Mouse (Mus musculus) mature B cell (primary cell): ENCODE measurements around the gene Tom1.

Source experiments
- in situ Hi-C: fragments of 300-500 bp; cut with MboI; formaldehyde crosslinking; loops from 2 replicates; pipeline ENCODE4 v1.14.3; 2019

The Tom1 gene

DNA sequence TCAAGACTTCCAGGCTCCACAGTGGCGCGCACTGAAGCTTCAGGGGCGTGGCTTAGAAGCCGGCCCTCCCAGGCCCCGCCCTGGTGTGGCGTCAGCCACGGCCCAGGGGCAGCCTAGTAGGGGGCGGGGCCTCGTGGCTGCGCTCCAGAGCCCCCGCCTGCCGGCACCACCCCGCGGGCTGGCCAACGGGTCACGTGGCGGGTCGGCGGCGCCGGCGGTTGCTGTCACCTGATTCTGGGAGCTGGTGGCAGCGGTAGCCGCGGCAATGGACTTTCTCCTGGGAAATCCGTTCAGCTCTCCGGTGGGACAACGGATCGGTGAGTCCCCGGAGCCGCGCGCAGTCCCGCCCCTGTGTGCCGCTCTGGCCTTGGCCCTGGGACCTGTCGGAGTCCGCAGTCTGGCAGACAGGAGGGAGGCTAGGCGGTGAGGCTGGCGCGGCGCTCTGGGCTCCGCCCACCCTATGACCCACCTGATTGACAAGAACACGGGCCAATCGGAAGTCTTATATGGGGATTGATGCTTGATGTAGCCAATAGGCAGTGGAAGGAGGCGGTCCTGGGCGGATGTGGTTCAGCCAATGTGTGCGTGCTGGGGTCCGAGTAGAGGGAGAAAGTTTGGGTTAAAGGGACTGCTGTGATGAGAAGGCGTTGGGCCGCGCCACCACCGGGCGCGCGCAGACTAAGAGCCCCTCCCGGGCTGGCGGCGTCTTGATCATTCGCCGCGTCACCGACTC, at the start of gene Tom1:
Gene Tom1, plus strand, starts transcription at position 195 of the 733 bp plus-strand sequence.
- in situ Hi-C loops: no loop called here

DNA sequence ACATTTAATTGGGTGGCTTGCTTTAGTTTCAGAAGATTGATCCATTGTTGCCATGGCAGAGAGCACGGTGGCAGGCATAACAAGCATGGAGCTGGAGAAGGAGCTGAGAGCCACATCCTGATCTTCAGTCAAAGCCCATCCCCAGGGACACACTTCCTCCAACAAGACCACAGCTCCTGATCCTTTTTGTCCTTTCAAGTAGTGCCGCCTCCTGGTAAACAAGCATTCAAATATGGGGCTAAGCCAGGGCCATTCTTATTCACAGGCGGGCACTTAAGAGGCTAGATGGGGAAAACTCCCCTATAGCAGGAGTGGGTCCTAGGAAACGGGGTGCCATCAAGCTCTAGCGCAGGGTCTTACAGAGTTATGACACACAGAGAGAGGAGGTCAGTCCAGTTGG, 46.1 kb upstream of the Tom1 start:
- in situ Hi-C loops: no loop called here

DNA sequence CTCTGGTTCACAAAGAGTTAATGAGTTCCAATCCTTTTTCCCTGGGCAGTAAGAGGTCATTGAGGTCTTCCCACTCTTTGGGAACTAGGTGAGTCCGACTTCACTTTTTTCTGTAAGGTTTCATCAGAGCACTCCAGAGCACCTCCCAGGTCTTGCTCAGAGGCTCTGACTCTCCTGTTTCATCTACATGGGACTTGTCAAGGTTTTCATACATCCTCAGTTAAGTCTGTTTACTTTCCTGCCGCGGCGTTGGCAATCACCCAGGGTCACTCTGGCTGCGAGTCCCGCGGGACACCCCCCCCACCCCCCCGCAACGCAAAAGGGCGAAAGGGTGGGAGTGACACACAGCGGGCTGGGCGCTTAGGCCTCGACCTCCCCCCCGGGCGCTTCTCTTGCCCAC, 43.5 kb upstream of the Tom1 start:
- in situ Hi-C loops: no loop called here

DNA sequence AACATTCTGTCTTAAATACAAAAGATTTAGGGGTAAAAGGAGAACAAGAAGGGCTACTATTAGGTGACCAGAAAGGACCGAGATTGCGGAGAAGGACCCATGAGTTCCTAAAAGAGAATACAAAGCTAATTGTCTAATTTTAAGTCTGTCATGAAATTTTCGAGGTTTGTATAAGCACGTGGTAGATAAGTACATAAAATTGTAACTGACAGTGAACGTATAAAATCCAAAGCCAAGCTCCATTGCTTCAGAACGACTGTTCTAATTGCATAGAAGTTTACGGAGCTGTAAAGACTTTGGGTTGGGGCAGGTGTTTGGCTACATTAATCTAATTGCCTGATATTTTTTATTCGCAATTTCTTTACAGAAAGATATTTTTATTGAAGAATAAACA, 40.4 kb upstream of the Tom1 start, which contains the start of gene Hmgxb4:
Gene Hmgxb4, plus strand, starts transcription at position 276 of the 394 bp plus-strand sequence.
- in situ Hi-C loops: no loop called here

DNA sequence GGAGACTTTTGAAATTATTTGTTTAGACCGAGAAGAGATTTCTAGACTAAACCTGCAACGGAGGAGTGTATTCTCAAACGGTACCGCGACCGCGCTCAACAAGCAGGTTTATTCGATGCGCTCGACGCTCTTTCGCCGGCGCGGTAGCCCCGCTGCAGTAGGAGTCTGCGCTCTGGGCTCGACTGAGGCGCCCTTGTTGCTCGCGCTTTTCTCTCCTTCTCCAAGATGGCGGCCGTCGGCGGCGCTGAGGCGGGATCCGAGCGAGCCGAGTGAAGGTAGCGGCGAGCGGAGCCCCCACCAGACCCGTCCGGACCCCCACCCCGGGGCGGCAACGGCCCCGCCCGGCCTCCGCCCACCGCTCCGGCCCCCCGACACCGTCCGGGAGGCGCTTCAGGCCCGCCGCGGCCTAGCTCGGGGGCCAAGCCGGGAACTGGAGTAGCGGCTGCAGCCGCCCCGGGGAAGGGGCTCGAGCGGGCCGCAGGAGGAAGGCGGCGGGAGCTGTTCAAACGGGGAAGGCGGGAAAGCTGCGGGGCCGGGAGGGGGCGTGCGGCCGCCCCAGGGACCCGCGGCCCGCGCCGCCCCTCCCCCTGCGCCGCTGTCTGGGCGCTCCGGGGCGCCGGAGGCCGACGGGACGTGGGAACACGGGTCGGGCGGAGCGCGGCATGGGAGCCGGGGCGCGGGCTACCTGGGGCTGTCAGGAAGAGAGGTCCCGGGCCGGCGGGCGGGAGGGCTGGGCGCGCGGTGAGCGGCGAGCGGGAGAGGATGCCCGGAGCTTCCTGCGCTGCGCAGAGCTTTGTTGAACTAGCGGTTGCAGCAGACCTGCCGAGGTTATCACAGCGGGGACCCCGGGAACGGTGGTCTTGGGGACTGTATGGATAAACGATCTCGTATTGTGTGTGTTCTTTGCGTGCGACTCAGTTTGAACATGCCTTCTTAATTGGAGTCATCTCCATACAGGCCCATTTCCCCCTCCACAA, 39.7 kb upstream of the Tom1 start:
- in situ Hi-C loops: no loop called here

DNA sequence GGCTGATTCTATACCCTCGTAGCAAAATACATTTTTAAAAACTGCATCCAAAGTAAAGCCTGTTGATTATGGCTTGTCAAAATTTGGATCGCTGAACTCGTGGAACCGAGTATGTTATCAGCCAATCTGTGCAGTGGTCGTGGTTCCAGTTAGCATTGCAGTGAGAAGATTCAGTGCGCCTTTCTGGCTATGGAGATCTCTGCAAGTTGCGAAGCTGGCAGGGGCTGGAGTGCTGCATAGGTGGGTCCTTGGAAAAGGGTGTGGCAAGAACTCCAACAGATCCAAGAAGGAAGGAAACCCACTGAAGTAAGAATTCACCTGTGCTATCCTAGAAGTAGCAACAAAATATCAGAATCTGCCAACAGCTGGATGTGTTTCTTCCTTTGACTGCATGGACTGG, 39.0 kb upstream of the Tom1 start:
- in situ Hi-C loops: no loop called here

DNA sequence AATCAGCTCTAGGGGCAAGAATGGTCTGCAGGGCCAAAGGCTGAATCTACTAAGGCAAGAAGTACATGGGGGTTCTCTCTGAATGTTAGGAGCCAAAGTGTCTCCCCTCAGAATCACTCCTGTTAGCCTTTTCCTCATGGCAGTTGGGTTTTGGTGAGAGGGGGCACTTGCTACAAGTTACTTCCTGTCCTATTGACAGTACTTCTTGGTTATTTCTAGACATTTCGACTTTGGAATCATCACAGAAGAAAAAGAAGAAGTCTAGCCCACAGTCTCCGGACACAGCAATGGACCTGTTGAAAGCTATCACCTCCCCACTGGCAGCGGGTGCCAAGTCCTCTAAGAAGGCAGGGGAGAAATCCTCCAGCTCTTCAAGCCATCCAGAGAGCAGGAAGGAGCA, 33.1 kb upstream of the Tom1 start:
- in situ Hi-C loops: no loop called here

DNA sequence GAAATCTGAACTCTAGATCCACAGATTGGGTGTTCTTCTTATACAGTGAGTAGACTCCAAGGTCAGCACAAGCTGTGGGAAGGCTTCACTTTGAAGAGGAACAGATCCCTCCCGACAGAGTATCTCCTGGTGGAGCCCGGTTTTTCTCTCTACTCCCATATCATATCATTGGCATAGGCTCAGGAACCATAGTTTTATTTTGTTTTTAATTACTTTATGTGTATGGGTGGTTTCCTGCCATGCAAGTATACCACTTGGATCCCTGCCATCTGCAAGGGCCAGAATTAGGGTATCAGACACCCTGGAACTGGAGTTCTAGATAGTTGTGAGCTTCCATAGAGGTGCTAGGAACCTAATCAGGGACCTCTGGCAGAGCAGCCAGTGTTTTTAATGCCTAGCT, 24.7 kb upstream of the Tom1 start:
- in situ Hi-C loops: no loop called here

DNA sequence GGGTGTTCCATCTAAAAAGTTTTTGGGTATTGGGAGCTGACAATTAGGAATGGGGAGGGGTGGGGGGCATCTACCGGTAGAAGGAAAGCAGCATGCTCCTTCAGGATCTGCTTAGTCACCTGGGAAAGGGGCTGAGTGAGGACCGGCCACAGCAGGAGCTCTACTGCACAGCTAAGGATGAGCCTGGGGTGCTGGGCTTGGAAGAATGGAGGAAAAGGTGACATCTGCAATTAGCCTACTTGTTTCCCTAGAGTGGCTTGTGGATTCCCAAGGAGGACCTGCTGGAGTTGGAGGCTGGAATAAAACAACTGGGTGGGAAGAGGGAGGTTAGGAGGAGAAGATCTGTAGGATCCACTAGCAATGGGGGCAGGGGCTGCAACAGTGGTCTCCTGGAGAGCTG, 19.9 kb upstream of the Tom1 start:
- in situ Hi-C loops: no loop called here

DNA sequence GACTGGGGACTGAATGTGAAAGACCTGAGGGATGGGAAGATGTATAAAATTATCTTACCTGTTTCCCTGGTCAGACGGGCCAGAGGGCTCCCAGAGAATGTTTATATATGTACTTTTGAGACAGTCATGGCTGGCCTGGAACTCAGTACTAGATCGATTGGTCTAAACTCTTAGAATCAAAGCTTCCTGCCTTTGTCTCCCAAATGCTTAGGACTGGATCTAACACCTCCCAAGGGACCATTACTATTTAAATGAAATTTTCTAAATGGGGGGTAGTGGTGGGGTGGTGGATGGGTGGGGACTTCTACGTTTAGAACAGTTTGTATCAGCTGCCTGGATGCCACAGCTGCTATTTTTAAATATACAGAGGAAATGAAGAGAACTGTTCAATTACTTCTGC, 19.5 kb upstream of the Tom1 start:
- in situ Hi-C loops: no loop called here

DNA sequence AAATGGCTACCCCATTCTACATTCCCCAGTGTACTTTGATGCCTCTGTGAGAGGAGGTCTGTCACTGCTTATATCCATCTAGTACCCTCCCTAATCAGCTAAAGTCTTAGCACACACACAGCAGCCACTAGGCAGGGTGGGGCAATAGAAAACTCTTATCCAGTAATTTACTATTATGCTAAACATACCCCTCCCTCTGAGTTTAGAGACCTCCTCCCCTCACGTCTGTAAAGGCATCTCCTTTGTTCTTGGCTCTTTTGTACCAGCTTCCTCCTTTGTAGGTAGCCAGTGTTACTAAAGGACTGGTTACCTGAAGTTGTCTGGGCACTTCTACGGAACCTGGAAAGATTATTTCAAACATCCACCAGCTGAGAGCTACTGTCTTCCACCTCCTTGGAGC, 17.5 kb upstream of the Tom1 start:
- in situ Hi-C loops: no loop called here

DNA sequence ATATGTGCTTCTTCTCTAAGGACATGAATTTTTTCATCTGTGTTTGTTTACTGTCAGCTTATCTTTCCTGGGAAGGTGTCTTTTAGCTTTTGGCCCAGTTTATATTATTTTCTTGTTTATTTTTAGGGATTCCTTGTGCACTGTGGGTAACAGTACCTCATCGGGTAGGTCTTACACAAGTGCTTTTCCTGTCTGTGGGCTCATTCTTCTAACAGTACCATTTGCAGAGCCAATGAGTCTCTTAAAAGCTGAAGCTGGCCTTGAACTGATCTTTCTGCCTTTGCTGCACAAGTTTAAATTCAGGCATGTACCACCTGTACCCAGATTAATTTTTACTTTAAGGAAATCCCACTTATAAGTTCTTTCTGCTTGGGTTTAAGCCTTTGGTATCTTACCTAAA, 17.1 kb upstream of the Tom1 start:
- in situ Hi-C loops: no loop called here

DNA sequence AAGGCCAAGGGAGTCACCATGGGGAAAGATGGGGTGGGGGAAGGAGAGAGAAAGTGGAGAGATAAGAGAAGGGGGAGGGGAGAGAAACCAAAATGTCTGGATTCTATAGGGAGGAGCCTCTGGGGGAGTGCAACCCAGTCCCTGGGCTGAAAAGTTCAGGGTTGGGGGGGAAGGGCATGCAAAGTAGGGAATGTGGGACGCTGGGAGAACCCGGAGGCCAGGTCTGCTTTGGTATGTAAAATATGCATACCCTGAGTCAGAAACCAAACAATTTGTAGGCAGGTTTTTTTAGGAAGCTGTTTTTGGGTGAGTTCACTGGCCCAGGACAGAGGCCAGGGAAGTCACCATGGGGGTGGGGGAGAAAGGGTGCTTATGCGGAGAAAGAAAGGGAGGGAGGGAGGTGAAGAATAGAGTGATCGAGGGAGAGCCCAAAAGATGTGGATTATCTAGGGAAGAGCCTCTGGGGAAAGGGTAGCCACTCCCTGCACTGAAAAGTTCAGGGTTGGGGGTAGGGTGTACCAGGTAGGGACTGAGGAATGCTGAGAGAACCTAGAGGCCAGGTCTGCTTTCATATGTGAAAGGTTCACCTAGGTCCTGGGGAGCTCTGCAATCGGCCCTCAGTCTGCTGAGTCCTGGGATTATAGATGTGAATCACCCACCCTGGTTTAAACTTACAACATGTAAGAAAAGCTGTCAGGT, 15.1 kb upstream of the Tom1 start:
- in situ Hi-C loops: no loop called here

DNA sequence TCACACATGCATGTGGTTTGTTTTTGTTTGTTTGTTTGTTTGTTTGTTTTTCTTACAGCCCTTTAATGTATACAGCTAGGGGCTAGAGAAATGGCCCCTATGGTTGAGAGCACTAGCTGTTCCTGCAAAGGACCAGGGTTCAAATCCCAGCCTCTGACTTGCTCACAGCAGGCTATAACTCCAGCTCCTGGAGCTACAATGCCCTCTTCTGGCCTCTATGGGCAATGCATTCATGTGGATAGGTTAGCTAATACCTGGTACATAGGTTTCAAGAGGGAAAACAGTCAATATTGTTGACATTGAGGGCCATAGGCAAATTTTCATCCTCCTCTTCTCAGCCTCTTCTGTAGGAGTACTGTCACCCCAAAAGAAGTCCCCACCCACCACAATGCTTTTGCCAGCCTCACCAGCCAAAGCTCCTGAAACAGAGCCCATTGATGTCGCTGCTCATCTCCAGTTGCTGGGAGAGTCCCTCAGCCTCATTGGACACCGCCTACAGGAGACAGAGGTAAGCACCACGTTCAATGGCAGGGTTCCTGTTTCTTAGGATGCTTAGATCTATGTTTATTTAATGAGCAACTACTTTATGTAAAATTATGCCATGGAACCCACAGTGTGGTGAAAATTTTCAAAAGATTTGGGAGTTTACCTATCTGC, 9.7 kb upstream of the Tom1 start:
- in situ Hi-C loops: no loop called here

DNA sequence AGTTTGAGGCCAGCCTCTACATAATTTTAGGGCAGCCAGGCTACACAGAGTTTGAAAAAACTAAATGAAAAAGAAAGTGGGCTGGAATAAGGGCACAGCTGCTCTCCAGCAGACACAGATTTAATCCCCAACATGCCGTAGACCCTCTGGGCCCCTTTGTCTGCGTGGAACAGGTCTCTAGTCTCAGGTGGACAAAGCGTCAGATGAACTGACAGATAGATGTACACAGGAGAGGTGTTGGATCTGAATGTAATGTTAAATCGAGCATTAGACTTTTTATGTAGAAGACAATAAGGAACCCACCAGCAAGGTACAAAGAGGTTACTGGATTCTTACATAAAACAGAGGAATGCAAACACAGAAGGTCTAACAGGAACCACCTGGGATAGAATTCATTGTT, 7.7 kb upstream of the Tom1 start:
- in situ Hi-C loops: no loop called here

DNA sequence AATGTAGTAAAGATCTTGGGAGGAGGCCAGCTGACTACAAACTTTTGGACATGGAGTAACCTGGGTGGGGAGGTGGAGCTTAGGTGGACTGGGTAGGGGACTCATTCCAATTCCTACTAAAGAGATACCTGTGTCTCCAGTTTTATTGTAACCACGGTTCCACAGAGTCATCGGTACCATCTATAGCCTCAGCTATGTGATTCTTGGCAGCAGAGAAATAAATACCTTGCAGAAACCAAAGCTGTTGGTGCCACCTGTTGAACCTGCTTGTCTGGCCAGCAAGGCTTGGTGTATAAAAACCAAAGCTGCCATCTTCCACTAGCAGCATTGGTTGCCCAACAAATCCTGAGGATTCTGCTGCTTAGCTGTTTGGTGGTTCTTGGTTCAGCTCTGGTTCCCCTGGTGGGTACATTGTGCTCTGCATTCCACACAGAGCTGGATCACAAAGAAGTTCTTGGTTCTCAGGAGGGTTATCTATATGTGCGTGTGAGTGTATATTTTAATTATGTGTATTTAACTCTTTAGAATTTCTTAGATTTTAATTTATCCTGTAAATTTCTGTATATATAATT, 3.0 kb upstream of the Tom1 start:
- in situ Hi-C loops: no loop called here

DNA sequence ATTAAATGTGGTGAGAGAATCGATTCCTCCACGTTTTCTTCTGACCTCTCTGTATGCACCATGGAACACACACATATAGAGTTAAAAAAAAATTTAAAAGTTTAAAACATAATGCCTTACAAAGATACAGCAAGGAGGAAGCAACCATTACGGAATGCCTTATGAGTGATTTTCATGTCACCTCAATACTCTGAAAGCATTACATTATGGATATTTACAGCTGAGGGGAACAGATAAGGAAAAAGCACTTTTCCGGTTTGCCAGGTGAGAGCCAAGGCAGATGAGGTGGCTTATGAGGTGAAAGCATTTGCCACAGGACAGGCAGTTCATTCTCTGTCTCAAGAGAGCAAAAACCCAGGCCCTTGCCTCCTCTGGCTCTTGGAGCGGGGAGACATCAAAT, 544 bp upstream of the Tom1 start:
- in situ Hi-C loops: no loop called here

DNA sequence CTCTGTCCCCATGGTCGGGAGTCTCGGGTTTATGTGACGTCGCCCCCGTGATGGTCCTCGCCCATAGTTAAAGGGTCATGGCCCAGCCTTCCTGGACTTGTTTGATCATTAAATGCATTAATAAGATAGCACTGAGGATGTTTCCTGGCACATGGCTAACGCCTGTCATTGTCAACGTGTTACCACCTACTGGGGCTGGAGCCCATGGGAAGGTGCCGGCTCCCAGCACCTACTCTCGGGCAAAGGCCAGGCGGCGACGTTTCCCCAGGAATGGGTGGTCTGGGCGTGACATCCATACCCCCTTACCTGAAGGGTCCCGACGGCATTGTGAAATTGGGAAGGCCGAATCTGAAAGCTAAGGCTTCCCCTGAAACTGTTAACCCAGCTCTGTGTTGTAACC, 780 bp downstream of the Tom1 start:
- in situ Hi-C loops: no loop called here

DNA sequence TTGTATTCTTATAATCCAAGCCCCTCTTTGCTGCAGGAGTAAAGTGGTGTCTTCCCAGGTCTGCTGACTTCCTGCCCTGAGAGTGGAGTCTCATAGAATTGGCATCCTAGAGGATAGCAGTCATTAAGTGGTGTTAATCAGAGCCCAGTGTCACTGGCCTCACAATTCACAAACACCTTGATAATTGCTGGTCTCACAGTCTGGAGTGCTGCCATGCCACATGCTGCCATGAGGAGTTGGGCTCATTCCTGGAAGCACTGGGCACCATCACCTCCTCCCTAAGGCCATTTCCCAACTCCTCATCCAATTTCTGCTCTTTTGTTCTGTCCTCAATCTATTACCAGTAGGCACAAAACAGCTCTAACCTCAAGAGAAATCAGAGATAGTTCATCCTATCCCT, 2.1 kb downstream of the Tom1 start:
- in situ Hi-C loops: no loop called here

DNA sequence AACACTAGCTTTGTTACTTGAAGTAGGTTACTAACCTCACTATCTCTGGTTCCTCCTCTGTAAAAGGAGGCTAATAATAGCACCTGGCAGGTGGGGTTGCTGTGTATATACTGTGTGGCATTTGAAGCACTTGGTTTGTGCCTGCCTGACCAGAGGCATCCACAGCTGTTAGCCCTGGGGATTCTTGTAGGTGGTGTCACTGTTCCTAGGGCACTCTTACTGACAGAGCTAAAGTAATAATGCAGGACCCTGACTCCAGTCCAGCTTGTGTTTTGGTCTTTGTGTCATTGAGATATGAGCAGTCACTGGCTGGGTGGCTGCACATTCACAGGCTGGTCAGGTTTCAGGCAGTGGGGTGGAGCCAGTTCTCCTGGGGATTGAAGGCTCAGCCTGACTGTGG, 5.0 kb downstream of the Tom1 start:
- in situ Hi-C loops: no loop called here

DNA sequence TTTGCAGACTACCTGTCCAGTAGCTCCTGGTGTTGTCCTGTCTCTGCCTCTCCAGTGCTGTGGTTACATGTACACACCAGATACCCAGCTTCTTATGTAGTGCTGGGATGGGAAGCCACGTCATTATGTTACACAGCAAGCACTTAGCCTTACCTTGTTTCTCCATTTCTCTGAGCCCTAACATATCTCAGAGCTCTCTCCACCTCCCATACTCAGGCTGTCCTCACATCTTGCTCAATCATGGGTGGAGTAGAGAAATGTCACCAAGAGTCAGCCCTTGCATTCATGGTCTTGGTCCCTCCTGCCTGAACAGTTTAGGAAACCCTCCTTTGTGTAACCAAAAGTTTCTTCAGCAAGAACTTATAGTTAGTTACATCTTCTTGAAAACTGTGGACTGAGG, 6.2 kb downstream of the Tom1 start:
- in situ Hi-C loops: no loop called here

DNA sequence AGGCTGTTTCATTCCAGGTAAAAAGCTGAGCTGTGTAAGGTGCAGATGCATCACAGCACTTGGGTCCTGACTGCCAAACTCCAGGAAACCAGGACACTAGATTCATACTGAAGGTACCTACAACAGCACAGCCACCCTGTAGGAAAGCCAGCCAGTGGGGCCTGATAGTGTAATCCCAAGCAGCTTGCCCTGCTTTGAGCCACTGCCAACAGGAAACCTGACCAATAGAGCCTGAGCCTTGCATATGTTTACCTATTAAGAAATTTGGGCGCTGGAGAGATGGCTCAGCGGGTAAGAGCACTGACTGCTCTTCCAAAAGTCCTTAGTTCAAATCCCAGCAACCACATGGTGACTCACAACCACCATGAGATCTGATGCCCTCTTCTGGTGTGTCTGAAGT, 8.7 kb downstream of the Tom1 start:
- in situ Hi-C loops: no loop called here
